Mouse (Mus musculus) frontal cortex, adult 2 months (tissue): ENCODE measurements at regions not wholly inside any gene's neighbourhood (a gene's known extent, or its start where the extent isn't known, plus 50 kb on each side); places are given as distances from the start of the nearest gene placed in this dataset.
A peak's percentile ranks its signal among the peaks of the same experiment; 100 is the strongest.

ENCODE experiments used
- DNase-seq, 2 experiments: peaks; one replicate each; pipeline ENCODE4 v3.0.0; 2022; ENCODE audit warnings: low spot score in 1 of 2; ENCODE audit errors: extremely low spot score in 1 of 2

DNA sequence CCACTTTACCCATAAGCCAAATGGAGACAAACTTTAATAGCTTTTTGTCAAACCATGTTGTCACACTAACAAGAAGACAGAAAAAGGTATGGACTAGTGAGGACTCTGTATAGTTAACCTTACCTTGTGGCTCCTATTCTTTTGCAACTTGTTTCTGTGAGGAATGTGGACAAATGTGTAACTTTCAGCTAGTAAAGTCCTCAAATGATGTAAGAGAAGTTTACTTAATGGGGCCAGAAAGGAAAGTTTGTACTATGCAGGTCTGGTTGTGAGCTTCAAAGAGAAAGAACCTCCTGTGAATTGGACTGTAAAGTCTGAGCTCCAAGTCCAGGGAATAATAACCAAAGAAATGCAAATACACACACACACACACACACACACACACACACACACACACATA is 356.7 kb upstream of the Atxn7l3b start:
- no peak for DNase-seq

DNA sequence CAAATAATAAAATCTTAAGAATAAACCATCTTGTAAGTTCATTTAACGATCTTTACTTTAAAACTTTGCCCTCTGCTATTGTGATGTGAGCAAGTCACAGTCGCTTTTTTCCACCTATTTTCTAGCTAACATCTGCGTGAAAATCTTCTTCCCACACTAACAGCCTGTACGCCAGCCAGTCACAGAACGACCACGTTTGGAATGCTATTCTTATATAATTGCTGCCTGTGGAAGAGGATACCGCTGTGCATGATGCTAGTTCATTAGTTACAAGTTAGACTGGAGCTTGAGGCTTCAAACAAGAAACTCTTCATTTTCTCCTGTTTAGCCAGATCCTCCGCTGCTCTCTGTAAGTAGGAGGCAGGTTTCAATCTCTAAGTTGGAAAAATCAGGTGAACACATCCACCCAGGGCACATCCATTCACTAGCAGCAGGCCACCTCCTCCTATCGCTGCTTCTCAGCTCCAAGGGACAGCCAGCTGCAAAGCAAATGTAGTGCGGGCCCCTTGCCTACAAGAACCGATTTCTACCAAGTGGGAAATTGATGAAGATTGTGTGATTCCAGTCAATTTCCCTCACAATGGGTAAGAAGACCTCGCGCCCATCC is 312.1 kb upstream of the Atxn7l3b start:
- peak; percentile 16 to 54 for DNase-seq
